Mouse (Mus musculus): Measurements from ENCODE around the gene Vgll3.
A peak's percentile ranks its signal among the peaks of the same experiment; 100 is the strongest.

Vgll3 gene

GRCm38 (mm10) chr16:65814918-65815881 lies at the start of gene Vgll3:
Gene Vgll3 (plus strand): TSS chr16:65815257.
- DNase-seq (ENCODE audit: low spot score in 2 of 2), result peak; percentile 72 to 76

- no peak for DNase-seq (ENCODE audit: low spot score in 2 of 2)
Observed at GRCm38 (mm10) chr16:65765976-65766375, 49.1 kb upstream of the Vgll3 start.

- DNase-seq (ENCODE audit: low spot score in 2 of 2), result no peak
Observed at GRCm38 (mm10) chr16:65785959-65786358, 29.1 kb upstream of the Vgll3 start.

- no peak for DNase-seq (ENCODE audit: low spot score in 2 of 2)
Observed at GRCm38 (mm10) chr16:65816059-65816458, 1.0 kb downstream of the Vgll3 start.

- no peak for DNase-seq (ENCODE audit: low spot score in 2 of 2)
Observed at GRCm38 (mm10) chr16:65818779-65819178, 3.7 kb downstream of the Vgll3 start.

GRCm38 (mm10) chr16:65820803-65821202 lies 5.7 kb downstream of the Vgll3 start:
- no peak for DNase-seq (ENCODE audit: low spot score in 2 of 2)

- DNase-seq (ENCODE audit: low spot score in 2 of 2), result no peak
Observed at GRCm38 (mm10) chr16:65823721-65824120, 8.7 kb downstream of the Vgll3 start.

GRCm38 (mm10) chr16:65828141-65828565 lies 13.1 kb downstream of the Vgll3 start:
- no peak for DNase-seq (ENCODE audit: low spot score in 2 of 2)

- DNase-seq (ENCODE audit: low spot score in 2 of 2), result no peak
Observed at GRCm38 (mm10) chr16:65829096-65829495, 14.0 kb downstream of the Vgll3 start.

GRCm38 (mm10) chr16:65834721-65835120 lies 19.7 kb downstream of the Vgll3 start:
- DNase-seq (ENCODE audit: low spot score in 2 of 2), result no peak

GRCm38 (mm10) chr16:65850126-65850525 lies 35.1 kb downstream of the Vgll3 start:
- DNase-seq (ENCODE audit: low spot score in 2 of 2), result no peak

GRCm38 (mm10) chr16:65864471-65864870 lies 49.4 kb downstream of the Vgll3 start:
- DNase-seq (ENCODE audit: low spot score in 2 of 2), result no peak

GRCm38 (mm10) chr16:65867927-65868326 lies 52.9 kb downstream of the Vgll3 start:
- DNase-seq (ENCODE audit: low spot score in 2 of 2), result no peak

- DNase-seq (ENCODE audit: low spot score in 2 of 2), result no peak
Observed at GRCm38 (mm10) chr16:65868933-65869332, 53.9 kb downstream of the Vgll3 start.

- no peak for DNase-seq (ENCODE audit: low spot score in 2 of 2)
Observed at GRCm38 (mm10) chr16:65888940-65889339, 73.9 kb downstream of the Vgll3 start.
